Mouse (Mus musculus): ENCODE results near the gene Gp9. TPM values are rescaled to one million over a fixed set of nuclear protein-coding genes. Genes with fewer than 3 reads are reported as not detected.

The Gp9 gene
- polyA plus RNA-seq, 1 experiment from 2014 or later: 0.46 TPM

- no peak overlapping the region for H3K4me3 ChIP-seq
- no peaks in the 10 kb centered on the region for H3K9me3 ChIP-seq
- 96% methylated on average over 5 of the region's 5 CpGs for WGBS
- no peak overlapping the region for H3K9ac ChIP-seq (replicated peaks)
- peaks cover 9% of the 10 kb centered on the region for H3K4me1 ChIP-seq
- H3K27ac ChIP-seq (replicated peaks): no peak overlapping the region
- H3K4me2 ChIP-seq (replicated peaks): no peak overlapping the region
- no peak for ATAC-seq (replicated peaks)
- H3K27me3 ChIP-seq: no peaks in the 10 kb centered on the region
- H3K36me3 ChIP-seq: 0 out of 2 replicates have a peak, but pooled peaks cover 12% of the 10 kb centered on the region
Observed at GRCm38 (mm10) chr6:87791826-87792225, 14.0 kb downstream of the Gp9 start.

GRCm38 (mm10) chr6:87793821-87794510 lies 16.1 kb downstream of the Gp9 start:
- Histone ChIP-seq H3K27me3 (no peaks in the 10 kb centered on the region), H3K4me2 (replicated peaks) (no peak overlapping the region), H3K4me1 (peaks cover 7% of the 10 kb centered on the region), H3K9me3 (no peaks in the 10 kb centered on the region), H3K4me3 (no peak overlapping the region), H3K36me3 (0 out of 2 replicates have a peak, but pooled peaks cover 12% of the 10 kb centered on the region), H3K27ac (replicated peaks) (no peak overlapping the region), H3K9ac (replicated peaks) (no peak overlapping the region)
- ATAC-seq (replicated peaks): no peak
- 94% methylated on average over 10 of the region's 10 CpGs for WGBS

DNA sequence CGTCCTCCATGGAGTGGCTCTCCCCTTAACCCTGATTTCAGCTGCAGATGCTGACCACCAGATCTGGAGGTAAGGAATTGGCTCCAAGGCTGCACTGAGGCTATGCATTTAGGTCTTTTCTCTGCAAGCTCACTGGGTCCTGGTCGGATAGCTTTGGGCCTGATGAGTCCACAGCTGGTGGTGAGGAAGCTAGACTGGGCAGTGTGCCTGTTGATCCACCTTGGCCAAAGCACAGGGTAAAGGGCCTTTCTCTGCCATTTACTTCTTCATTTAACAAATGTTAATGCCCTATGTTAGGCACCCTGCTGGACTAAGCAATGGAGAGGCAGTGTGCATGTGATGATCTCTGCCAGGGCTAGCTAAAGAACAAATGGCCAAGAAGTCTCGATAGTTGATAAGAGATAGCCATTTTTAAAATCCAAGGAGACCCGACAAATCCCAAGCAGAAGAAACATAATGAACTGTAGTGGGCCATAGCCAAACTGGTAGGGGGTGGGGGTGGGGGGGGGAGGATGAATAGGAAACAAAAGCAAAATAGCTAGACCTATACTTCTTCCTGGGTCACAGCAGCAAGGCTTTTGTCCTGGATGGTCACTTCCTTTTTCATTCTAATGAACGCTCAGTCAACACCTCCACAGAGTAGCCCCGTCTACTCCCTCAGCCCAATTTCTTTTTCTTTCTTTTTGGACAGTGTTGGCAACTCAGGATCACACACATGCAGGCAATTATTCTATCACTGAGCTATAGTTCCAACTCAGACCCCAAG lies 17.7 kb downstream of the Gp9 start:
- H3K9me3 ChIP-seq: no peaks in the 10 kb centered on the region
- no peak for ATAC-seq (replicated peaks)
- no peak overlapping the region for H3K27ac ChIP-seq (replicated peaks)
- no peaks in the 10 kb centered on the region for H3K27me3 ChIP-seq
- H3K36me3 ChIP-seq: 0 out of 2 replicates have a peak, but pooled peaks cover 12% of the 10 kb centered on the region
- H3K4me2 ChIP-seq (replicated peaks): no peak overlapping the region
- no peak overlapping the region for H3K4me3 ChIP-seq
- 64% methylated on average over 6 of the region's 6 CpGs for WGBS
- no peaks in the 10 kb centered on the region for H3K4me1 ChIP-seq
- H3K9ac ChIP-seq (replicated peaks): no peak overlapping the region

DNA sequence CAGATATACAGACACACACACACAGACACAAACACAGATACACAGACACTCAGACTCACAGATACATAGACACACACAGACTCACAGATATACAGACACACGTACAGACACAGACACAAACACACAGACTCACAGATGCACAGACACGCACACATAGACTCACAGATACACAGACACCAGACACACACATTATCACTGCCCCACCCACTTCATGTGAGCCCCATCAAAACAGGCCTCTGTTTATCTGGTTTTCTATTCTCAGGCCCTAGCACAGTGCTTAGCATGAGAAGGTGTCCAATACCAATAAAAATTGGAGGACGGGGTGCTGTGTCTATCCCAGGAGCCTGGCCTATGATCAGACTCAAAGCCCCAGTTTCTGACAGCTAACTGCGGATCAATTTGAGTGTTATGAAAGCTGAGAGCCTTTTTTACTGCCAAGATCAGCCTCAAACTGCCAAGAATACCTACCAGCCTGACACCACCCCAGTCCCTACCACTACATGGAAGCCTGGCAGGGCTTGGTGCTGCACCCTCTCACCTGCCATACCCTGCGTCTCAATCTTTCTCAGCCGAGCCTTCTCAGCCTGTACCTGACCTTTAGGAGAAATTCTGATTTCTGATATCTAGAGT lies 18.5 kb downstream of the Gp9 start:
- Histone ChIP-seq H3K4me2 (replicated peaks) (no peak overlapping the region), H3K9me3 (no peaks in the 10 kb centered on the region), H3K36me3 (0 out of 2 replicates have a peak, but pooled peaks cover 9% of the 10 kb centered on the region), H3K27me3 (no peaks in the 10 kb centered on the region), H3K9ac (replicated peaks) (no peak overlapping the region), H3K27ac (replicated peaks) (no peak overlapping the region), H3K4me3 (no peak overlapping the region), H3K4me1 (no peaks in the 10 kb centered on the region)
- no peak for ATAC-seq (replicated peaks)
- 84% methylated on average over 6 of the region's 6 CpGs for WGBS

DNA sequence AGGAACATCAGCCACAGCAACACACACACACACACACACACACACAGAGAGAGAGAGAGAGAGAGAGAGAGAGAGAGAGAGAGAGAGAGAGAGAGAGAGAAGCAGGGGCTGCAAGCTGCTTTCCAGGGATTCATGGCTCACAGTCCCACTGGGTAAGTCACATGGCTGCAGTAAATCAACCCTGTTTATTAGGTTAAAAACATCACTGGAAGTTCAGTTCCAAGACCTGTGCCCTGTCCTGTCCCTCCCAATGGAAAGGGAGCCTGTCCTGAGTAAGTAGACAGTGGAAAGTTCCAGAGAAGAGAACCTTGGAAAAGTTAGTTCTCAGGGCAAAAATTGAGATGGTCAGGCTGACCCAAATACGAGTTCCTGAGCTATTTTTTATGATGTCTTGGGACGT lies 19.4 kb downstream of the Gp9 start:
- Histone ChIP-seq H3K27ac (replicated peaks) (no peak overlapping the region), H3K9me3 (no peaks in the 10 kb centered on the region), H3K36me3 (0 out of 2 replicates have a peak, but pooled peaks cover 4% of the 10 kb centered on the region), H3K4me2 (replicated peaks) (no peak overlapping the region), H3K4me3 (no peak overlapping the region), H3K9ac (replicated peaks) (no peak overlapping the region), H3K27me3 (no peaks in the 10 kb centered on the region), H3K4me1 (no peaks in the 10 kb centered on the region)
- 52% methylated on average over 2 of the region's 2 CpGs for WGBS
- no peak for ATAC-seq (replicated peaks)

DNA sequence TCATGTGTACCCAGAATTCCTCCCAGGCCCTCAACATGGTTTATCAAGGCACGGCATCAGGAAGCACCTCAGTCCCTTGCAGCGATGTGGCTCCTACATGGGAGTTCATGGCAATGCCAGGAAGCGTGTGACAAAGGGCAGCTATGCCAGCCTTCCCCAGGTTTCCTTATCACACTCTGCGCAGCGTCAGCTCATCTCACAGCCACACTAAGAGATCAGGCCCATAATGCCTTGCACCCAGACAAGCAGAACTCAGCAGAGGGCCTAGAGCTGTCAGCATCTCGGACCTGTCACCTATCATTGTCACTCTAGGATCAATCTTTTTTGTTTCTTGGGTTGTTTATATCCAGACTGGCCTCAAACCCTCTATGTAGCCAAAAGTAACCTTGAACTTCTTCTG lies 21.7 kb downstream of the Gp9 start:
- Histone ChIP-seq H3K4me1 (no peaks in the 10 kb centered on the region), H3K4me3 (no peak overlapping the region), H3K9me3 (no peaks in the 10 kb centered on the region), H3K36me3 (no peaks in the 10 kb centered on the region), H3K4me2 (replicated peaks) (no peak overlapping the region), H3K27ac (replicated peaks) (no peak overlapping the region), H3K9ac (replicated peaks) (no peak overlapping the region), H3K27me3 (no peaks in the 10 kb centered on the region)
- 88% methylated on average over 6 of the region's 6 CpGs for WGBS
- no peak for ATAC-seq (replicated peaks)

DNA sequence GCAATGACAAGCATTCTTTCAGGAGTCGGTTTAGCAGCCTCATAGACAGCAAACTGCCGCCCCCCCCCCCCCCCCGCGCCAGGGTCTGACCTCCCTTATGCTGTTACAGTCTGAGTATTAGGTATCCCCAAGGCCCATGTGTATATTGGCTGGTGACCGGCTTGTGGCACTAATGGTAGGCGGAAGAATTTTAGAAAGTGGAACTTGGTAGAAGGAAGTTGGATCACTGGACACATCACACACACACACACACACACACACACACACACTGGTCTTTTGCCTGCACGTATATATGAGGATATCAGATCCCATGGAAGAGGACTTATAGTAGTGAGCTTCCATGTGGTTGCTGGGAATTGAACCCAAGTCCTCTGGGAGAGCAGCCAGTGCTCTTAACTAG lies 24.6 kb downstream of the Gp9 start:
- no peak overlapping the region for H3K27ac ChIP-seq (replicated peaks)
- no peak overlapping the region for H3K9ac ChIP-seq (replicated peaks)
- WGBS: 89% methylated on average over 6 of the region's 7 CpGs
- no peak overlapping the region for H3K4me3 ChIP-seq
- H3K36me3 ChIP-seq: no peaks in the 10 kb centered on the region
- no peaks in the 10 kb centered on the region for H3K9me3 ChIP-seq
- no peaks in the 10 kb centered on the region for H3K27me3 ChIP-seq
- no peaks in the 10 kb centered on the region for H3K4me1 ChIP-seq
- no peak for ATAC-seq (replicated peaks)
- H3K4me2 ChIP-seq (replicated peaks): no peak overlapping the region

DNA sequence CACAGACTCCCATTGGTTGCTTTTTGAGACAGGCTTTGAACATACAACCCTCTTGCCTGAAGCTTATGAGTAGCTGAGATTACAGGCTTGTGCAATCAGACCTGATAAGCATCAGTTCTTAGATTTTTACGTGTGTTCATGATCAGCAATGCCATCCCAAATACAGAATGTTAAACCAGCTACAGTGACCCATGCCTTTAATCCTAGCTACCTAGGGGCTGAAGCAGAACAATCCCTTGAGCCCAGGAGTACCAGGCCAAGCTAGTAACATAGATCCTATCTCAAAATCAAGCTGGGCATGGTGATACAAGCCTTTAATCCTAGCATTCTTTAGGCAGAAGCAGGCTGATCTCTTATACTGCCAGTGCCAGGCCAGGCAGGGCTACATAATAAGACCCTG lies 26.2 kb downstream of the Gp9 start:
- Histone ChIP-seq H3K4me2 (replicated peaks) (no peak overlapping the region), H3K4me3 (no peak overlapping the region), H3K27ac (replicated peaks) (no peak overlapping the region), H3K36me3 (no peaks in the 10 kb centered on the region), H3K27me3 (no peaks in the 10 kb centered on the region), H3K9me3 (no peaks in the 10 kb centered on the region), H3K9ac (replicated peaks) (no peak overlapping the region), H3K4me1 (no peaks in the 10 kb centered on the region)
- WGBS: 91% methylated on average over 1 of the region's 1 CpGs
- ATAC-seq (replicated peaks): no peak

- Histone ChIP-seq H3K27ac (replicated peaks) (no peak overlapping the region), H3K4me1 (no peaks in the 10 kb centered on the region), H3K36me3 (no peaks in the 10 kb centered on the region), H3K27me3 (no peaks in the 10 kb centered on the region), H3K4me2 (replicated peaks) (no peak overlapping the region), H3K9me3 (no peaks in the 10 kb centered on the region), H3K9ac (replicated peaks) (no peak overlapping the region), H3K4me3 (no peak overlapping the region)
- WGBS: 75% methylated on average over 7 of the region's 7 CpGs
- no peak for ATAC-seq (replicated peaks)
Observed at GRCm38 (mm10) chr6:87804886-87805285, 27.0 kb downstream of the Gp9 start.

DNA sequence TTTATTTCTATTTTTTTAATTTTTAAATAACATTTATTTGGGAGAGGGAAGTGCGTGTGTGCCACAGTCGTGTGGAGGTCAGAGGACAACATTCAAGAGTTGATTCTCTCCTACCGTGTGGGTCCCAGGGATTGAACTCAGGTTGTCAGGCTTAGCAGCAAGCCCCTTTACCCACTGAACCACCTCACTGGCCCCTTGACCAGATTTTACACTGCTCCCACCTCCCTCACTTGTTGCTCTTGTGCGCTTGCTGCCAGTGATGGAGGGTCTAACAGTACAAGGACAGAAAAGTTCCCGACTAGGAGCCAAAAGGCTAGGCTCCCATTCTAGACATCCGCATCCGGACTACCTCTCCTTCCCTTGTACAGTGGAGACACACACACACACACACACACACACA lies 27.6 kb downstream of the Gp9 start:
- H3K4me1 ChIP-seq: peaks cover 3% of the 10 kb centered on the region; the same call in 1 of the 2 replicates
- no peaks in the 10 kb centered on the region for H3K27me3 ChIP-seq
- no peak overlapping the region for H3K4me2 ChIP-seq (replicated peaks)
- H3K27ac ChIP-seq (replicated peaks): no peak overlapping the region
- 94% methylated on average over 7 of the region's 7 CpGs for WGBS
- no peaks in the 10 kb centered on the region for H3K36me3 ChIP-seq
- no peak for ATAC-seq (replicated peaks)
- H3K9me3 ChIP-seq: no peaks in the 10 kb centered on the region
- no peak overlapping the region for H3K4me3 ChIP-seq
- H3K9ac ChIP-seq (replicated peaks): no peak overlapping the region

- H3K27ac ChIP-seq (replicated peaks): no peak overlapping the region
- no peaks in the 10 kb centered on the region for H3K27me3 ChIP-seq
- no peak for ATAC-seq (replicated peaks)
- no peaks in the 10 kb centered on the region for H3K36me3 ChIP-seq
- no peak overlapping the region for H3K4me2 ChIP-seq (replicated peaks)
- WGBS: 77% methylated on average over 2 of the region's 2 CpGs
- no peak overlapping the region for H3K9ac ChIP-seq (replicated peaks)
- H3K9me3 ChIP-seq: no peaks in the 10 kb centered on the region
- no peak overlapping the region for H3K4me3 ChIP-seq
- peaks cover 8% of the 10 kb centered on the region for H3K4me1 ChIP-seq
Observed at GRCm38 (mm10) chr6:87806028-87806427, 28.2 kb downstream of the Gp9 start.

DNA sequence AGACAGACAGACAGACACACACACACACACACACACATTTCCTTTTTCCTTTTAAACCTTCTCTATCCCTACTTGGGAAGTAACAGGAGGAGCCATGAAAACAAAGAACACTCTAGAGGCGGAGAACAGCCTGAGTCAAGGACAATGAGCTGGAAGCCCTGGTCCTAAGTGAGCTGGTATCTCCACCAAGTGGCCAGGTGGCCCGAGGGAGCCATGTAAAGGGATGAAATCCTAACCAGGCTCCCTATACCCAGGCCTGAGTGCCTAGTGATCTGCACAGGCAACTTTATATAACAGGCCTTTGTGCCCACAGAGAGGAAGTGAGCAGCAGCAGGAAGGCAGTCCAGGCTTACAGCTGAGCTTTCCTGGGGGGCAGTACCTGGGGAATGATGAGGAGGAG lies 29.0 kb downstream of the Gp9 start:
- peaks cover 12% of the 10 kb centered on the region for H3K4me1 ChIP-seq
- H3K4me3 ChIP-seq: no peak overlapping the region
- no peaks in the 10 kb centered on the region for H3K27me3 ChIP-seq
- no peak overlapping the region for H3K9ac ChIP-seq (replicated peaks)
- ATAC-seq (replicated peaks): no peak
- 41% methylated on average over 2 of the region's 2 CpGs for WGBS
- no peak overlapping the region for H3K4me2 ChIP-seq (replicated peaks)
- H3K27ac ChIP-seq (replicated peaks): no peak overlapping the region
- H3K36me3 ChIP-seq: no peaks in the 10 kb centered on the region
- H3K9me3 ChIP-seq: no peaks in the 10 kb centered on the region
